Mouse (Mus musculus) cerebellum, adult 18-20 months (tissue): Measurements from ENCODE around the gene Atp6v0e.

Source experiments
- DNase-seq, 2 experiments: peaks; one replicate each; pipeline ENCODE4 v3.0.0; 2021

Atp6v0e gene

DNA sequence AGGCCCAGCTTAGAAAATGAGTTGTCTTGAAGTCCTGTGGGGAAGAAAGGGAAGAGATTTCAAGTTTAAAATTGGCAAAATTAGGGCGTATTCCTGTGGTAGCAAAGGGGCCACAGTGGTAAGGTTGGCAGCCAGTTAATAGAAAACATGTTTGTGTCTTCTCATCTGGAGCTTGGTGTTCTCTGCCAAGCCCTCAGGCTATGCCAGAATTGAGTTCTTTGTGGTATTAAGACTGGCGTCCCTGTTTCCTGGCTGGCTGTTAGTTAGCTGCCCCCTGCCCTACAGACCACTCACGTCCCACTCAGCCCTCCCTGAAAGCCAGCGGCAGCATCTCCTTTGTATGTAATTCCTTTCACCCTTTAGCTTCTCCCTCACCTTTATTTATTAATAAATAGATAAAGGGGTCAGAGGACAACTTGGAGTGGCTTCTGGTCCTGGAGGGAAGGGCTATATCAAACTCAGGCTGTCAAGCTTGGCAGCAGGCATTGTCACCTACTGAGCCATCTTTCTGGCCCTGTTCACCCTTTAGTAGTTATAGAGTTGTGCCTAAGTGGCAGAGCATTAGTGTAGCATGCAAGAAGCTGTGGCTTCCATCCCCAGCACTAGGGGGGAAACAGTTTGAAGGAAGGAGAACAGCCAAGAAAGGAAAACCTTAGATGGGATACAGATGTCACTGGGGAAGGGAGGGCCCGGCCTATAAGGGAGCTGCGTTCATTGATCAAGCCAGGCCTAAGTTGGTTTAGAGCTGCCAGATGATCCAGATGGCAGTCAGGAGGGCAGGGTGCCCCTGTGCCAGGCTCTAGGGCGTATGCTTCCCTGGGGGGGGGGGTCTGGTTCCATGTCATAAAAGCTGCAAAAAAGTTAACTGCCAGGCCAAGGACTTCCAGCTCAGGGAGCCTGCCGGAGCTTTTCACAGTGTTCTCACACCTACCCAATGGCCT is 26.0 kb downstream of the Atp6v0e start:
- DNase-seq, result no peak

DNA sequence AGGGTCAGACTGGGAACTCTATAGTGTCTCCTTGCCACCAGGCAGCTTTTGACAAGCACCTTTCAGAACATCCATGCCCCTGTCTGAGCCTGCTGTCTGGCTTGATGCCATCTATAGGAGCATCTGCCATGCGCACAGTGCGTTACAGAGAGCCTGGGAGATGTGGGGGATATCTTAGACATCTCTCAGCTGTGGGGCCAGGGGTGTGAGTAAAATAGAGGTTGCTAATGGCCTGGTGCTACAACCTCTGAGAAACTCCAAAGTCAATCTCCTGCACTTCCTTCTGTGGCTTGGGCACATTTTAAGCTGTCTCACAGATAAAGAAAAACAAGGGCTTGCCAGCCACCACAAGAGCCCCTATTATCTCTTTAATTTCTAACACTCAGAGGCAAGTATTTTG is 26.8 kb downstream of the Atp6v0e start:
- peak in 1 of 2 experiments; percentile 32 for DNase-seq

DNA sequence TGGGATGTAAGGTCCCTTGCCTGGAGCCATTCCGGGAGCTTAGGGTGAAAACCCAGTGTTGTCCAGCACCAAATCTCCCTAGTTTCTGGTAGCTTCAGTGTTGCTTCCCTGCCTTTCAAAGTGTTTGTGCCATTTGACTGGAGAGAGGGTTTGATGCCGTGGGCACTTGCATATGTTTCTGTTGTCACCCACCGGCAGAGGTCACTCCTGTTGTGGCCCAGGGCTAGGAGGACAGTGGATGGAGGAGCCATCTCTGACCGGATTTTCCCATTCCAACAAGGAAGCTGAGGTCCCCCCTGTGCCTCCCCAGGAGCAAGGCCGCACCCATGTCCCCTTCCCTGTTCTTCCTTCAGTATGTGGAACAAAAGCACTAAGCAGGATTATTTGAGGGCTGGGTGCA is 27.2 kb downstream of the Atp6v0e start:
- DNase-seq, result peak; percentile 63 to 65

DNA sequence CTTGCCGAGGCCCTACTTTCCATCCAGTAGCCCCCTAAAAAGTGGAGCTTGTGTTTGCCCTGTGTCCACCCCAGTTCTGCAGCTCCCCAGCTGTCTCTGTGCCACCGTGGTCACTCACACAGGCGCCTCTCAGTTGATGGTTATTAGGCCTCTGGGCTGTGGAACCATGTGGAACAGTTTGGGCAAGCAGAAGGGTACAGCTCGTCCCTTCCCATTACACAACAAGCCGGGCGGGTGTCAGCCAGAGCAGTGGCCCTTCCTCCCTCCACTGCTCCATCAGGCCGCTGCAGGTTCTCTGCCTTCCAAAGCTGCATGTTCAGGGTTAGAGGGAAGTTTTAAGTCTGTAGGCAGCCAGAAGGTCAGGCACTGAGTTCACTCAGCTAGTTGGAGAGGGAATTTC is 28.1 kb downstream of the Atp6v0e start:
- DNase-seq, result peak; percentile 57 to 62

DNA sequence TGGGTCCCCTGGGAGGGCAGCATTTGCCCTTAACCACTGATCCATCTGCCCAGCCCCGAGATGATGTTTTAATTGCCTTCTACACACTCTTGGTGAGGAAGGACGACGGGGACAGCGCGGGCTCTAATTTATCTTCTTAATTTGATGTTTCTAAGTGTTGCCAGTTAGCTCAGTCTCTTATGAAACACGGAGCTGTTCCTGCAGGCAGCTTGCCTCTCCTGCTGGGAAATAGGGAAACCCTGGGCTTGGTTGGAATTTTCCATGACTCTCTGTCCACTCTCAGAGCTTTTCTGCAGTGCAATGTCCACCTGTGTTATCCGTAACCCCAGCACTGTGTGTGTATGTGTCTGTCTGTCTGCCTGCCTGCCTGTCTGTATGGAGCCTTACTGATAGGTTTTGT is 30.4 kb downstream of the Atp6v0e start:
- DNase-seq, result peak; percentile 75 to 82

DNA sequence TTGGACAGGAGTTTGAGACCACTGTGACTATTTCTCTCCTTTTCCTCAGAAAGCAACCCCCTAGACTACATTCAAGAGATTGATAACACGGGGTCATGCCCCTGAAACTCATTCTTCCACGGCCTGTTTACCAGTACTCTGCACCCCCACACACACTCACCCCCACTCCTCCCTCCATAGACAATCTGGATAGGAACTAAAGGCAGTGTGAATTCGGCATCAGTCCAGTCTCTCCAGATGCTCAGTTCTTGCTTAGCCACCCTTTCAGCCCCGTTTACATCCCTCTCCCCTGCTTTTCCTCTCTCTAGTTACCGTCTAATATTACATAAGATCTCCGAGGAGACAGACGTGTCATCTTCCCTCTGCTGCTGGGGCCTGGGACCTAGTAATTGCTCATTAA is 31.1 kb downstream of the Atp6v0e start:
- no peak for DNase-seq

DNA sequence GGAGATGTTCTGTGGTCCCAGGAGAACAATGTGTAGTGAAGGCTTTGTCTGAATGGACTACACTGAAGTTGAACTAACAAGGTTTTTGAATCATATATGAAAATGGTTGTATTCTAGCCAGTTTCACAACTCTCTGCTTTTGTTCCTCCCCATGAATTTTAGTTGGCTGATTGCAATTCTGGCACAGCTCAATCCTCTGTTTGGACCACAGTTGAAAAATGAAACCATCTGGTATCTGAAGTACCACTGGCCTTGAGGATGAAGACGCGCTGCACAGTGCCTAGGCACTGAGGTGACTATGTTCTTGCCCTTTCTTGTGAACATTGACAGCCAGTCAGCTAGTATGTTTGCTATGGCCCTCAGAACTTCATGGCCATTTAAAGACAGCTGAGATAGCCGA is 32.2 kb downstream of the Atp6v0e start:
- no peak for DNase-seq

DNA sequence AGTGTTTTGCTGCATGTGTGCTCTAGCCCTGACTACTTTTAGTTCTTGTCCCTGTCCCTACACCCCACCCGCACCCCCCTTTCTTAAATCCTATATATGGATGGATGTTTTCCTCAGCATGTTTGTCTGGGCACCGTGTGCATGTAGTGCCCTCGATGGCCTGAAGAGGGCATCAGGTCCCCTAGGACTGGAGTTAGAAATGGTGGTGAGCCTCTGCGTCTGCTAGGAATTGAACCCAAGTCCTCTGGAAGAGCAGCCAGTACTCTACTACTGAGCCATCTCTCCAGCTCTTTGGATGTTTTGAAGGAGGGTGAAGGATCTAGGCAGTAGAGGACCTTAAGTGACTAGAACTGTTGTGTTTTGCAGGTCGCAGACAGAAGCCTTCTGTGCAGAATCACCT is 35.8 kb downstream of the Atp6v0e start:
- DNase-seq, result peak in 1 of 2 experiments; percentile 43

DNA sequence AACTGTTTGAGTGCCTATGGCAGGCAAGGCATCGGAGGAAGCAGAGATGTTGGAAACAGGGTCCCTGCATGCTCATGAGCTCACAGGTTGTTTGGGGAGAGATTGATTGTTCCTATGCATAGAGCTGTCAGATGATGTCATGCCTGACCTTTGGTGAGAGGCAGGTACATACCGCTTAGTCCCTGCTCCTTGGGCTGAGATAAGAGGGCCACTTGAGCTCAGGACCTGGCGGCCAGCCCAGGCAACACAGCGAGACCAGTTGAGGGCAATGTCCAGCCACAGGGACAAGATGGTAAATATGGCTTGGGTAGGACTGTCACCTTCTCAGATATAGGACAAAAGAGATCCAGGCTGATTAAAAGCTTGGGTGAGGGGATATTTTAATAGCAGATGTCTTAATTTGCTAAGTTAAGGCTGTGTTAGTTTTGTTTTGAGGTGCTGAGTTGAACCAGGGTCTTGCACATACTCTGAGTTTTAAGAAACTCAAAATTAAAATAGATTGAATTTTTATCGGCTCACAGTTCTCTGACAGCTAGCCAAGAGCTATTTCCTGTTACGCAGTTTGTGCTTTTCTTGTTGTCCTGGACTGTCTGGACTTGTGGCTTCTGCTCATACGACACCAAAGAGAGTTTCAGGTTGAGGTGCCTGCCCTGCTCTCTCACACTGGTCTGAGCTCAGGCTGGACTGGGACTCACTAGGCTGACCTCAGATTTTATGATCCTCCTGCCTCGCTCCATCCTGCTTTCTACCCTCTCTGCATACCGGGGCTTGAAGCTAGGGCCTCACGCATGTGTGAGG is 37.0 kb downstream of the Atp6v0e start:
- DNase-seq, result peak; percentile 67 to 74

DNA sequence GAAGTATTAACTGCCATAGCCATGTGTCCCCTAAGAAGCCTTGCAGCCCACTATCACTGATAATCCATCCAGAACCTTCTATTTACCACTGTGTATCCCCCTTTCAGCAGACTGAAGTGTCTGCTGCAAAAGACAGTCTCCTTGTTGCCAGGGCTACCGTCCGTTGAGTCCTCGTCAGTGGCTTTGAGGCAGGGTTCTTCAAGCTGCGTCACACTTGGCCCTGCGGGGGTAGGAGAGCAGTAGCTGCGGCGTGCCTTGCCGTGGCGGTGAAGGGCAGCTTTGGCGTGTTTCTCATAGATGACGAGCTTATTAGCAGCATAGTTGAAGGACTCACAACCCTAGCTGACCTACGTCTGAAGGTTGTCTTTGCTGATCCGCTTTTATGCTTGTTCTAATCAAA is 38.5 kb downstream of the Atp6v0e start:
- peak in 1 of 2 experiments; percentile 47 for DNase-seq

DNA sequence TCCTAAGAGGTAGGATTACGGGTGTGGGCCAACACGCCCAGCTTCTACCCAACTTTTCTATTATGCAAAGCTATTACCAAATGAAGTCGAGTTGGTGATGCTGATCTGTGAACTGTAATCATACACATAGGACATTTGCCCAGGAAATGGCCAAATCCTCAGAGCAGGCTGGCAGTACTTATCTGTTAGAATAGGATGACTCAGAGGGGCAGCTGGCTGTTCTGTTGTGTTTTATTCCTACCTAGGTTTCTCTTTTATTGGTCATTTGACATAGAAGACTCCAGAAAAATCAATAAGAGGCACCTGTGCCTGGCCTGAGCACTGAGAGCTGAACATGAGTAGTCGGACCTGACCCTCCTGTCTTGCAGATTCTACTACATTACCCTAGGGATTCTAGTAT is 39.6 kb downstream of the Atp6v0e start:
- peak in 1 of 2 experiments; percentile 28 for DNase-seq

DNA sequence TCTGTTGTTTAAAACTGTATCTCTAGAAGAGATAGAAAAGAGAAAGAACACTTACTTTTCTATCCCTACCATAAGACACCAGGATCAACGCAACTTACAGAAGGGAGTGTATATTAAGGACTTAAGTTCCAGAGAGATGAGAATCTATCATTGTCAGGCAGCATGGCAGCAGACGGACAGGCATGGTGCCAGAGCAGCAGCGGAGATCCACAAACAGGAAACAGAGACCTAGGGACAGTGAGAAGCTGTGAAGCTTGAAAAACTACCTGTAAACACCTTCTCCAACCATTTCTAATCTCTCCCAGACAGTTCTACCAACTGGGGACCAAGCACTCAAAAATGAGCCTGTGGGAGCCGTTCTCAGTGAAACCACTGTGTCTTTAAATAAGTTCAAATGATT is 40.6 kb downstream of the Atp6v0e start:
- DNase-seq, result peak; percentile 76 to 77

DNA sequence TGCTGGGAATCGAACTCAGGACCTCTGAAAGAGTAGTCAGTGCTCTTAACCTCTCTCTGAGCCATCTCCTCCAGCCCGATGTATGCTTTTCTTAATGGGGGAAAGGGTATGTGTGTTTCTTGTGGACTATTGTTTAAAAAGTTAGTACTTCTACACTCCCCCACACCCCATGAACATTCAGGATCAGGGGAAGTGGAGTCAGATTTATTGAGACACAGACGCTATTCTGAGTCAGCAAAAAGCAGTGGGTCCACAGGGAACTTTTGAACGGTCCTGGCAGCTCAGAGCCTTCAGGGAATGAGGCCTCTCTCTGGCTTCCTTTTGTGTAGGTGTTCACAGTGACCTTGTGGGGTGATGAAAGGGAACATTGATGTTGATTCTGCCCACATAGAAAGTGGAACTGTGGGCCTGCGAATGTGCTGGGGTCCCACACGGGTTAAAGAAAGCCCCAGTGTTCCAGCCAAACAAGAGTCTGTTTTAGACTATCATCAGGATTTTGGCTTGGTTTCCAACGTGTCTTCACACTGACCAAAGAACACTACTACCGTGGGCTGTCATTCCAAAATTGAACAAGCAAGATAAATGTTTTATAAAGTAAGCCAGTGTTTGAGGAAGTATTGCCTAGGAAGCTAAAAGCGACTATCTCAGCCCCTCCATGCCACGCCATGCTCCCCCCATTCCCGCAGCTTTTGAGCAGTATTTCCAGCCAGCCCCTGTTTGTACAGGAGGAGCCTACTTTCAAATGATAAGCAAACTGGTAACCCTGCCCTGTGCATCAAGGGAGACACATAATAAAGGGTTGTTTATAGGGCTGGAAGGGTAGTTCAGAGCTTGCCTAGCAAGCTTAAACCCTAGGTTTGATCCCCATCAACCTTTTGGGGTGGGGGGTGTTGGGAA is 42.7 kb downstream of the Atp6v0e start:
- no peak for DNase-seq

DNA sequence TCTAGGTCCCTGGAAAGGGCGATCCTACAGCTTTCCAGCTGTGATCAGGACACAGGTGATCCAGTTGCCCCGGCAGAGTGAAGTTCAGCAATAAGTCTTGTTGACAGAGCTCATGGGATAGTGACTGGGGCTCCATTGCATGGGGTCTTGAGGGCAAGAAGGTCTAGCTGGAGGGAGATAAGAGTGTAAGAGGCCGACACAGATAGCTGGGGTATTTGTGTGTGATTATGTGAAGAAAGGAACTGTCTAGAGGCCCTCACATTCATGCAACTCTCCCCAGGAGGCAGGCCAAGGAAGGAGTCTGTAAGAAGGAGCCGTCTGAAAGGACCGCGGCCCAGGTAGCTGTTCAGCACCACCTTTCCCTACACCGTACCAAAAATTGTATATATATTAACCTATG is 44.0 kb downstream of the Atp6v0e start:
- no peak for DNase-seq

DNA sequence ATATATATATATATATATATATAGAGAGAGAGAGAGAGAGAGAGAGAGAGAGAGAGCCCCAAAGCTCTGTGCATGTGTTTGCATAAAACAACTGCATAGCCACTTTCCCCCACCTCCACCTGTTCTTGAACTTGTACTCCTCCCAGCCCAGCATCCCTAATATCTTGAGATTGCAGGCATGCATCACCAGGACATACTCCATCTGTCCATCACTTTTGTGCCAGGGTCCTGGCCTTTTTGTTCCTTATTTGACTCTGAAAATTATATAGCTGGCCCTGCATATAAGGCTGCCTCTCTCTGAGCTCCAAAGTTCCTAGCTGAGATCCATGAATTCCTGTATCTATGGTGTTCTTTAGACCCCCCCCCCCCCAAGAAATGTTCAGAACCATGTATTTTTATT is 45.5 kb downstream of the Atp6v0e start:
- peak; percentile 57 to 64 for DNase-seq

DNA sequence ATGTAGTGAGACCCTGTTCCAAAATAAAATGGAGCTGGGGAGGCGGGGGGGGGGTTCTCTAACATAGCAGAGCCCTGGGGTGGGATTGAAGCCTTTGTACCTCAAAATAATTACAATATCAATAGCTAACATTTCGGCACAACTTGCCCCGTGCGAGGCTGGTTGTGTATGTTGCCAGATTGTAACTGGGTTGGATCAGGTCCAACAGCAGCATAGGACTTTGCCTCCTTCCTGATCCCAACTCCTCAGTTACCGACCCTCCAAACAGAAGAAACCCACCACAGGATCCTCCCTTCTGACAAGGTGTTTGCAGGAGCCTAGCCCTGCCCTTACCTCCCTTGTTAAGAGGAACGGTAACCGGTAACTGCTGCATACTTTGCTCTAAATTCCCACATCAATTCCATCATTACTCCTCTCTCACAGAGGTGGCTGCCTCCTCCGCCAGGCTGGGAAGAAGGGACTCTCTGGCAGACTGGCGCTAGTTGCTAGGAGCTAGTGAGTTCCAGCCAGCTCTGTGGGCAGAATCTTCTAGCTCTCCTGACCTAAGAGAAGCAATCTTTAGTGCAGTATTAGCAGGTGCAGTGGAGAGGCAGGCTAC is 46.1 kb downstream of the Atp6v0e start:
- DNase-seq, result peak; percentile 52 to 55

DNA sequence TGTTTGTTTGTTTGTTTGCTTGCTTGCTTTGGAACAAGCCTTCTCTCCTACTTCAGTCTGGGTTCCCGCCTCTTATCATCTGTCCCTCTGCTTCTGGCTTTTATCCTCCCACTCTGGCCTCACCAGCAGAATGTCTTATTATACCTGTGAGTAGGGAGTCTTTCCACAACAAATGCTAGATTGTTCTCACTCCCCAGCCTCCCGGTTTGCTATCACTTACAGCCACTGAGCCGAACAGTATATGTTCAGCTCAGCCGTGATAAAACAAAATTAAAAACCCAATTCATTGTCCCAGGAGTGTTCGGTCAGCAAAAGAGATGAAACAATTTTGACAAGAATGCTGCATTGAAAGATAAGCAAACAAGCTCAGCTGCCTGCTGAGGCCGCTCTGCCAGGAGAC is 47.0 kb downstream of the Atp6v0e start:
- no peak for DNase-seq

DNA sequence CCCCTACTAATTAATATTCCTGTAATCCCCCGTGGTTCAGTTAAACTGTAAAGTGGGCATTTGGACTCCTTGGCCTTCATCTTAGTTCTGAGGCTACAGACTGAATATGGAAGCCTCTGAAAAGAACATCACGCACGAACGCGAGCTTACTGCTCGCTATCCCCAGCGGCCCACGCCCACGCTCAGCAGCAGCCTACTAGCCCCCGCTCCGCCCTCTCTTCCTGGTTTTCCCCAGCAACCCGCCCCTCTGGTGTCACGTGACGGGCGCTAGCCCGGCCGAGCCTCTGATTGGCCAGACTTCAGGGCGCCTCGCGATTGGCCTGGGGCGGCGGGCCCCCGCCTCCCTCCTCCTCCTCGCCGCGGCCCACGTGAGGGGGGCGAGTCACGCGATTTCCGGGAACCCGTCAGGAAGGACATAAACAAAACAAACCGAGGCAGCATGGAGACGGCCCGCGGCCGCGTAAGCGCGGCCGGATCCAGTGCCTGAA is 52.3 kb downstream of the Atp6v0e start, which contains the start of gene Crebrf:
Gene Crebrf, plus strand, starts transcription at position 380 of the 488 bp plus-strand sequence.
- peak; percentile 96 to 99 for DNase-seq

DNA sequence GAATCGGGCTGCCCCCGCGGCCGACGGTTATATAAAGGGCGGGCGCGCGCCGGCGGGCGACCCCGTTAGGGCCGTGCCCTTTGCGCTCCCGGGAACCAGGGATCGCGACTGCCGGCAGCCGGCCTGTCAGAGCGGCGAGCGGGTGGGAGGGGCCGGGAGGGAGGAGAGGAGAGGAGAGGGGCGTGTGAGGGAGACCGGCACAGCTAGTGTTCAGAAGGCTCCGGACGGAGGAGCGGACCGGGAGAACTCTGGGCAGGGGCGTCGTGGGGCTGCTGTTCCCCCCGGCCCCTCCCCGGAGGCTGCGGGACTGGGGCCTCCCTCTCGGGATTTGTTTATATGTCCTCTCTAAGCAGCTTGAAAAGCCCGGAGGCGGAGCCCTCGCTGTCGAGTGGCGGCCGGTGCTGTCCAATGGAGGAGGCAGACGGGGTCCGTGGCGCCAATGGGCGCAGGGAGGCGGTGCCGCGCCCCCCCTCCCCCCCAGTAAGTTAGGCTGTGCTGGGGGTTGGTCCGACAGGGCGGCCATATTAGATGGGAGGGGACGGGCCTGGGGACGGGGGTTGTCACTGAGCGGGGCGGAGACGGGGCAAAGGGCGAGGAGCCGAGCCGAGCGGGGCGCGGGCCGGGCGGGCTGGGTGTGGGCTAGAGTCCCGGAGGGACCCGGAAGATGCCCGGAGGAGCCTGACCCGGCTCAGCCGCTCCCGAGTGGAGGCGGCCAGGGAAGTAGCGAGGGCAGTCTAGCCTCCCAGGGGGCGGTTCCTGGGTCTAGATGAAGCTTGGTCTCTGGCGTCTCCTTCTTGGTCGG is 53.1 kb downstream of the Atp6v0e start:
- peak; percentile 93 to 96 for DNase-seq

DNA sequence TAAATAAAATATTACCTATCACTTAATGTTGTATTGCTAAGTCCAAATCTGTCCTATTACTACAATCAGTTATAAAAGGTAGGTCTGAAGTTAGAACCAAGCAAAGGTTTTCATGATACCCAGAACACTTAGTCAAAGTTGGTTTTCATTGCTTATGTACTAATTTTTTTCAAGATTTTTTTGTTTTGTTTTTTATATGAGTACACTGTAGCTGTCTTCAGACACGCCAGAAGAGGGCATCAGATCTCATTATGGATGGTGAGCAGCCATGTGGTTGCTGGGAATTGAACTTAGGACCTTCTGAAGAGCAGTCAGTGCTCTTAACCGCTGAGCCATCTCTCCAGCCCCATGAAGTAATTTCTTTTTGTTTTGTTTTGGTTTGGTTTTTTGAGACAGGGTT is 54.8 kb downstream of the Atp6v0e start:
- DNase-seq, result no peak

DNA sequence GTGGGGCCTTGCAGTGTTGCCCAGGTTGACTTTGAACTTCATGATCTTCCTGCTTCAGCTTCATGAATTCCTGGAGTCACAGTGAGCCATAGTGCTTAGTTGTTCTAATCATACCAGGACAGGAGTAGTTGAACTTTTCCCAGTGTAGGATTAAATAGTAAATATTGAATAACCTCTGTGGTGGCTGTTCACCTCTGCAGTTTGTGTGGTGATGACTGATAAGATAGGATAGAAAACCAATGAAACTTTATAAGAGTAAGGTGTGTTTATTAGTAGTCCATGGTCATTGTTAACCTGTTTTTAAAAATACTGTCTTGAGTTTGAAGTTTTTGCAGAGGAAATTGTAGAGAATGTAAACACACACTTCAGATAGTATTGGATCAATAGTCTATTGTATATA is 56.4 kb downstream of the Atp6v0e start:
- DNase-seq, result no peak
